Mouse (Mus musculus): Measurements from ENCODE around the gene Entpd8.

DNA sequence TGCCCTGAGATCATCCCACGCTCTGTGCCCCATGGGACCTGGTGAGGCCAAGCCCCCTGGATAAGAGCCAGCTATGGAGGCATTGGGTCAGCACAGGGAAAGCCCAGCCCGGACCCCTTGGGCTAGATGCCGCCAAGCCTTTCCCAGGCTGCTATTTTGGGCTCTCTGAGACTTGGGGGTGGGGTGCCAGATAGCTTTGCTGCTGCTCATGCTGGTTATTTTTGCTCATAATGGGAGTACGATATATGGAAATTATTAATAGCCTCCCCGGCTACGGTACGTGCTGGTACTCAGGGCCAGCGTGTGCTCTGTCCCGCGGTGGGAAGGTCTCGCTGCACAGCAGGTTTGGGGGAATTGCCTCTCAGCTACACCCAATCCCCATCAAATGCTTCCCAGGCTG is 48.0 kb downstream of the Entpd8 start:
- no peak for TF ChIP-seq USF1 (IDR thresholded peaks at IDR 0.05; ENCODE audit: low read depth)
- no peak for TF ChIP-seq CTCF (IDR thresholded peaks at IDR 0.05; ENCODE audit: control insufficient read depth, insufficient read depth, insufficient read length)
